Mouse (Mus musculus) hindlimb bud, embryonic 11.5 days (tissue): ENCODE results near the gene F7.

ENCODE experiments used
- DNase-seq: peaks from one replicate; pipeline ENCODE4 v3.0.0-alpha.2; 2012; ENCODE audit warnings: low read depth, low spot score; ENCODE audit errors: extremely low spot score

The F7 gene

GRCm38 (mm10) chr8:13025487-13026224 is at the start of gene F7:
Gene F7, plus strand, starts transcription at chr8:13026034.
- no peak for DNase-seq

DNA sequence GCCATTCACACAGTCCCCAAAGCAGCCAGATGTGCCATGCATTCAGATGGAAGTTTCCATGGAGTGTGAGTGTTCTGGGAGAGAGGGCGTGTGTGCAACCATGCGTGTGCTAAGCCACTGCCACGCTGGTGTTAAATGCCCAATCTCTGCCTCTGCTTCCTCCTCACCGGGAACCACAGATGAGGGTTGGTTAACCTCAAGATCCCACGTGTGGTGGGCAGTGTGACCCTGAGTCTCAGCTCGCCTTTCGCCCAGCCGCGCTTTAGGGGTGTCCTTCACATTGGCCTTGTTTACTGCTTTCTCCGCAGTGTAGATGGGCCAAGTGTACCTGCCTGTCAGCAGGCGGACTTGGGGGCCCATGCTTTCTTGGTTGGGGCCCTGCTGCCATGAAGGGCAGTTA is 49.5 kb upstream of the F7 start:
- DNase-seq = no peak

DNA sequence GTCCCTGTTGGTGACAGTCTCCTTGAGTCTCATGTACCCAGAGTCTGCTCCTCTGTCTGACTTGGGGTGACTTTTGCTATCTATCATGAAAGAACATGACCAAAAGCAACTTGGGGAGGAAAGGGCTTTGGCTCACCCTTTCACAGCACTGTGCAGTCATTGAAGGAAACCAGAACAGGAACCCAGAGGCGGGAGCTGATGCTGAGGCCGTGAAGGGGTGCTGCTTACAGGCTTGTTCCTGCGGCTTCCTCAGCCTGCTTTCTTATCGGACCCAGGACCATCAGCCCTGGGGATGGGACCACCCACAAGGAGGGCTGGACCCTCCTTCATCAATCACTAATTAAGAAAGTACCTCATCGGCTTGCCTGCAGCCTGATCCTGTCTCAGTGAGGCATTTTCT is 49.1 kb upstream of the F7 start:
- no peak for DNase-seq

GRCm38 (mm10) chr8:12977325-12977724 is 48.5 kb upstream of the F7 start:
- DNase-seq = no peak

GRCm38 (mm10) chr8:12978308-12978707 is 47.5 kb upstream of the F7 start:
- DNase-seq = no peak

GRCm38 (mm10) chr8:12978726-12979125 is 47.1 kb upstream of the F7 start:
- peak; percentile 69 for DNase-seq

- no peak for DNase-seq
Measured at GRCm38 (mm10) chr8:12983681-12984467, 42.0 kb upstream of the F7 start.

GRCm38 (mm10) chr8:12984601-12985243 is 41.1 kb upstream of the F7 start:
- DNase-seq = no peak

DNA sequence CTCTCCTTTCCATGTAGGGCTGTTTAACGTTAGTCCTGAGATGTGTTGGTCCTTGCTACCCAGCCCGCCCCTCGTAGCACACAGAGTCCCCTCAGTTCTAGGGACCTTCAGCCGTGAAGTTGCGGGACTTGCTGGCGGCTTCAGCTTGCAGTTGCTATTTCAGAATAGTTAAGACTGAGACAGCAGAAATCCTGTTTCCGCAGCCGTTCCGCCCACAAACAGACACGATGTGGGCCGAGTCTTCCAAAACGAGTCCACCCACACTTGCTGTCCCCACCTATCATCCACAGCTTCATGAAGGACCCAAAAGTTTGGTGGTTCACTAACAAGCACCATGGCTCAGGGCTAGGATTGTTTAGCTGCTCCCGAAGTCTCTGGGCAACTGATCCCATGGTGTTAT is 40.6 kb upstream of the F7 start:
- DNase-seq = no peak

DNA sequence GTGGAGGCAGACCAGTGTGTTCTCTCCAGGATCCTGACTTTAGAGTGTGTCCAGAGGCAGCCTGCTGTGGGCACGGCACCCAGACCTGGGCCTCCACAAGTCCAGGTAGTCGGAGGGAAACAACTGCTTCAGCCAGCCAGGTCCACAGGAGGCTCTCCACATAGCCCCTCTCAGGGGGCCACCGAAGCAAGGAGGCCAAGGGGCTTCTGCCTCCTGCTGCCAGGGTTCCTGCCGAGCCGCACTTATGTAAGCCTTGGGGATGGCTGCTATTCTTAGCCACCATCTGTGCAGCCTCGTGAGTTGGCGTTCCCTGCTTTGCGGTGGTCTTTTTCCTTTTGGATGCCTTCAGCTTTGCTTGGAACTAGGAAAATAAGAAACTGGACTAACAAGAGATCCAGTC is 38.3 kb upstream of the F7 start:
- no peak for DNase-seq

DNA sequence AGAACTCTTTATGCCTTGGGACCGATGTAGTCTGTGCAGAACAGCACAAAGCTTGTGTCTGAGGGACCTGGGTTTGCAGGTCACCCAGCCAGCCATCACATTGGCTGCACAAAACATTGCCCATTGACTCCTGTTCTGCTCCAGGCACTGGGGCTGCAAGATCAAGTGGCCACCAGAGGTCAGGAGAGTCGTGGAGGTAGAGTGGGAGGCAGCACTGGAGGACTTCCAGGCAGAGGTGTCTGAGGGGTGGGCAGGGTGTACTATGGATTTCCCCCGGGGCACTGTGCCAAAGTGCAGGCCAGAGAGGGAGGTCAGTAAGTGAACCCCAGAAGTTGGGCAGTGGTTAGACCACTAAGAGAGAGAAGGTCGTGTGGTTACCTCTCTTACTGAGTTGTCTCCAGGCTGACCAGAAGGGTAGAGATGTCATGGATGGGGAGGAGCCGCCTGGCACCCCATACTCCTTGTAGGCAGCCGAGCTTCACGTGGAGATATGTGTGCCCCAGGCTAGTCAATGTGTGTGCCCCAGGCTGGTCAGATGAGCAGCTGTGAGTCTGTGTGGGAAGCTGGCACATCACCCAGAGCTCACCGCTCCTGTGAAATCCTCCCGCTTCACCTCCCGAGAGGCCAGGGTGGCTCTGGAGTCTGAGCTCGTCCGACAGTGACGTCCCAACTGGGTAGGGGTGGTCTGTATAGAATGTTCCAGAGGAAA is 37.0 kb upstream of the F7 start:
- DNase-seq = no peak

- no peak for DNase-seq
Measured at GRCm38 (mm10) chr8:12991411-12991810, 34.4 kb upstream of the F7 start.

GRCm38 (mm10) chr8:12994468-12994867 is 31.4 kb upstream of the F7 start:
- no peak for DNase-seq

DNA sequence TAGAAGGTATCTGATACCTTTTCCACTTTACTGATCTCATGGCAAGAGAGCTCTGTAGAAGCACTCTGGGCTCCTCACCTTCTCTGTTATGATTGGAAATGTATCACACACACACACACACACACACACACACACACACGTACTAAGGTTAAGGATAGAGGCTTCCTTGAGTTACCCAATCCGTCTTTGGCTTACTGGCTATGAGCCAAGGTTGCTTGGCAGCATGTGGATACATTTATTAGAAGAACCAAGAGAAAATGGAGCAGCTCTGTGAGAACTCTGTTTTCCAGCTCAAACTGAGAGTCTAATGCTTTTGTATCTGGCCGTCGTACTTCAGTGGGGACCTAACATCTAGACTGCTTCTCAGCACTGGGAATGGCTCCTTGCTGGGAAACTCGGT is 30.4 kb upstream of the F7 start:
- no peak for DNase-seq

GRCm38 (mm10) chr8:12996831-12997275 is 29.0 kb upstream of the F7 start:
- DNase-seq = peak; percentile 1

DNA sequence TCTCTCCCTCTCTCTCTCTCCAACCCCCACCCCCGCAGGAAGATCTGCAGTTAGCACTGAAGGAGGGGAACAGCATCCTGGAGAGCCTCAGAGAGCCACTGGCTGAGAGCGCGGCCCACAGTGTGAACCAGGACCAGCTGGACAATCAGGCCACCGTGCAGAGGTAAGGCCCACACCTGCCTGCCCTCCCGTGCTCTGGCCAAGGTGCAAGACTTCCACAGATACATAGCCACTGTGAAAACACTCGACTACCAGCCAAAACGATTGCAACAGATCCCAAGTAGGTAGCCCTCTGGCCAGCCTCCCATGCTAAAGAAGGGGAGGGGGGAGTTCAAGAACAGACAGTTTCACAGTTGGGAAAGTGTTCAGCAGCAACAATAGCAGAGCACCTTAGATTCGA is 27.5 kb upstream of the F7 start:
- no peak for DNase-seq

DNA sequence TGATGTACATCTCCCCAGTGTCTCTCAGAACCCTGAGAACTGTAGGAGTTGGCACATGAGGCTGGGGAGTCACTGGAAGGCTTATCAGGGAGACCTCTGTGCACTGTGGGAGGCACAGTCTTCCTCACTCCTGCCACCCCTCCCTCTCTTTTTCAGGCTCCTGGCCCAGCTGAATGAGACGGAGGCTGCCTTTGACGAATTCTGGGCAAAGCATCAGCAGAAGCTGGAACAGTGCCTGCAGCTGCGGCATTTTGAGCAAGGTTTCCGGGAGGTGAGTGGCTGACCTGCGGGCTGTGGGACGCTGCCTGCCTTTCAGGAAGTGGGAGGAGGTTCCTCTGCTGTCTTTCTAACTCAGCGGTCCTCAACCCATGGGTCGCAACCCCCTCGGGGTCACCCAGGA is 26.0 kb upstream of the F7 start:
- no peak for DNase-seq

DNA sequence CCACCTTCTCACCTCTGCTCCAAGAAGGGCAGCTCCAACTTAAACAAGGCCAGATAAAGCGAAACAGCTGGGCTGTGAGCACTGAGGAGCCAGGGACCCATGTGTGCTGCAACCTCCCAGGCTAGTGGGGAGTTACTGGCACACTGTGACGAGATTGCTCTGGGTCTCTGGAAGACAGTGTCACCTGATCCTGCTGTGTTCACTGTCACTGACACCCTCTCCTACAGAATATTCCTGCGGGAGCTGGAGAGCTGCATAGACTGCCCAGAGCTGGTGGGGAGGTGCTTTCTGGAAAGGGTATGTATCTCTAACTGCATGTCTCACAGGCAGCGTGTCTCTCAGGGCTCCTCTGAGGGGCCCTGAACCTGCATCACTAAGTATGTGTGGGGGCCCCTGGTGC is 18.4 kb upstream of the F7 start:
- DNase-seq = no peak

GRCm38 (mm10) chr8:13010313-13010712 is 15.5 kb upstream of the F7 start:
- DNase-seq = no peak

DNA sequence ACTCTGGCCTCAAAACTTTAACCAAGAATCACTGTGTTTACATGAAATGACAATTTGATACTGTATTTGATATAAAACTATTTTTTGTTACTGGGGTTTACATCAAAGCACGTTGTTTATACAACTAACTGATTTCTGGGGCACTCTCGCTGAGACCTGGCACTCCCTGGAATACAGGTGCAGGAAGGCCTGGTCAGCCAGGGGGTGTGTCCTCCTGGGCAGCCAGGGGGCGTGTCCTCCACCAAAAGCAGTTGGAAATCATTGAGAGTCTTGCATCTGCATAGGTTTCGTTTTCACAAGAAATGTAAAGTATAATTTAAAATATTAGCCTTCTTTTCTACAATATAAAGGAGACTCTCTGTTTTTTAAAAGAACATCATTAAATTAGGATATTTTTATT is 6.3 kb upstream of the F7 start:
- DNase-seq = no peak

DNA sequence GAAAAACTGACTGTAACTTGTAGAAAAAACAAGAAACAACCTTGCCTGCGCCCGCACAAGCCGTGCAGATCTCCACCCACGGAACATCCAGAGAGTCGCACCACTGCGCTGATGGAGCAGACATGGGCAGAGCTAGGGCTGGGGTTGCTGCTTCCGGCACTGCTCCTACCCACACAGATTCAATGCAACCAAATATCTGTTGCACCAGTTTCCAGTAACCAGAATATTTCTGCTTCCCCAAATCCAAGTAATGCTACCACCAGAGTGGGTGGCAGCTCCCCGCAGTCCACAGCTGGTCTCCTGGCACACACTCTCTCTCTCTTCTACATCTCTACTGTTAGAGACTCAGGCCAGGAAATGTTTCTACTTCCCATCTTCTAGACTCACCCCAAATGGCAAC is 4.0 kb upstream of the F7 start:
- DNase-seq = no peak
